Mouse (Mus musculus): ENCODE measurements around the gene Corin.

Corin gene

GRCm38 (mm10) chr5:72441181-72441580 is 63.1 kb downstream of the Corin start:
- DNase-seq (ENCODE audit: low spot score) = no peak

GRCm38 (mm10) chr5:72435085-72435484 is 69.2 kb downstream of the Corin start:
- no peak for DNase-seq (ENCODE audit: low spot score)

GRCm38 (mm10) chr5:72431856-72432255 is 72.4 kb downstream of the Corin start:
- no peak for DNase-seq (ENCODE audit: low spot score)

DNA sequence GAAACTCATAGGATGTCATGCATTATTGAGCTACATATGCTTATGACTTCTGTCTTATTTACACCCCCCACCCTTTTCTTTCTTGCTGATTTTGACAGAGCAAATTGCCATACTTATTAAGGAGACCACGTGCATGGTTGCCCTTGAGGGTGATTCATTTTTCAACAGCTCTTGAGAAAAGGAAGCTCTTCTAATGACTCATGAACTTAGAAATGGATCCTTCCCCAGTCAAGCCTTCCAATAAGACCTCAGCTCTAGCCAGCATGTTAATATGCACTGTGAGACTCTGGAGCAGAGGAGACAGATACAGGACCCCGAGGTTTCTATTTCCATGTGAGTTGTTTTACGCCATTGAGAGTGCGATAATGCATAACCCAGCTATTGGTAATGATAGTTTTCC is 76.7 kb downstream of the Corin start:
- DNase-seq (ENCODE audit: low spot score) = no peak

DNA sequence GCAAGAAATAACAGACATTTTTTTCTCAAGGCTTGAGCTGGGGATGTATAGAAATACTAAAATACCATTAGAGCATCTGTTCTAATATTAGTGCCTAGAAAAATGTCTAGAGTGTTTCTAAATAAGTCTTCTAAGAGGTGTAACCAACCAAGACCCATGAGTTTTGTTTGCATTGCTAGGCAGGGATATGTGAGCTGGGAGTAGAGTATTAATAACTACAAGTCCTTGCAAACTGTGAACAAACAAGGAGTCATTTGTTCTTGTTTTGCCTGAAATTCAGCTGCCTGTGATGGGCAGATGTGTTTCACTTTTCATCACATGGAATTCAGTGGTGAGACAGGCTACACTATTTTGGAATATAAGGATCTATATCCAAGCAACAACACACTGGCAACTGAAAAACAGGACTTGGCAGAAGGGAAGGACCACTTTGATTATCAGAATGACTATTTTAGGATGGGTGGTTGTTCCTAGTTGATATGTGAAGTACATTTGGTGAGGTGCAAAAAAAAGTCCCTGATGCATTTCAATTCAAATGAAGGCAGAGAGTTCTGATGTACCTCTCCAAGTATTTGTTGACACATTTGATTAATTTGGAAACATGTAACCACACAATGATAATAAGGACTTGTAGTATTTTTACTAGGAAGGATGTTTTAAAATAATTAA is 78.8 kb downstream of the Corin start:
- DNase-seq (ENCODE audit: low spot score) = no peak

- no peak for DNase-seq (ENCODE audit: low spot score)
Measured at GRCm38 (mm10) chr5:72411874-72412329, 92.4 kb downstream of the Corin start.

DNA sequence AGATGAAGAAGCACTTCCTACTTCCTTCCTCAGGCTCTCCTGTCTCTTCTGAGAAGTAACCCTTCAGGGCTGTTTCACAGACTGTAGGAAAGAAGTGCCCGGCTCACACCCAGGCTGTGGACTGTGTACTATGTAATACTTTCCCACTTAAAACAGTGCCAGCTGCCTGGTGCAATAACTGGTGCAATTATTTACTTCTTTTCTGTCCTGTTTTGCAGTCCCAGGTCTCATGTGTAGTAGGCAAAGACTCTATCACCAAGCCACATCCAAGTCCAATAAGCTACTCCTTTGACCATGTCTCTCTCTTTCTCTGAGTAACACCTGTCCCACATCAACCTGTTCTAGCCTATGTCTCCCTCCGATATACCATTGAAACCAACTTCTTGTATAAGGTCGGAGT is 93.4 kb downstream of the Corin start:
- DNase-seq (ENCODE audit: low spot score) = no peak

DNA sequence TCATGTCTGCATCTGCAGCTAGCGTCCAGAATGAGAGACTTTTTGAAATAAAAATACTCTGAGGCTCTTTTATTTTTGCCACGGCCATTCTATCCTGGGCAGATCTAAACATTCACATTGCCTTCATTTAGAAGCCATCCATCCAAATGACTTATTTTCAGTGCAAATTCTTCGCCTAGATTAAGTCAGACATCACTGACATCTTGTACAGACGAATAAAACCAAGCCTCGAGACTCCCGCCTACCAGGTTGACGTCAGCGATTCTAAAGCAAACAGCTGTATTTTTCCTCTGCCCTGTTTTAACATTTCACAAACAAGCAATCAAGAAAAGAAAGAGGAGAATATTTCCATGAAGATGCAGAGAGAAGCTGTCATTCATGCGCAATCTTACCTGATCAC is 100.9 kb downstream of the Corin start:
- DNase-seq (ENCODE audit: low spot score) = no peak

DNA sequence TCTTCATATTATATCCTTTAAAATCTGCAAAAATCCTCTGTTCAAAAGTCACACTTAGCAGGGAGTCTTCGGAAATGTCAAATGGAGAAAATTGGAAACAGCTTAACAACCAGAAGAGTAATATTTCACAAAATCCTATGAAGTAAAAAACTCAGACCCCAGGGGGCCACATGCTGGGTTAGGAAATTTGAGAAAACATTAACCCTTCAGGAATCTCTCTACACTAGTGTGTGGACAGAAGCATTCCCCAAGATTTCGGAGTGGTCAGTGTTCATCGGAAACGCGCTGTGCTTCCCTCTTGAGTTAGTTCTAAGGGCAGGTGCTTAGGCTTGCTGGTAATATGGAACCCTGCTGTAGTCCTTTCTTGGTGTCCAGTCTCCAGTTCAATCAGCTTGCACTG is 101.4 kb downstream of the Corin start:
- no peak for DNase-seq (ENCODE audit: low spot score)

- no peak for DNase-seq (ENCODE audit: low spot score)
Measured at GRCm38 (mm10) chr5:72401778-72402177, 102.5 kb downstream of the Corin start.

DNA sequence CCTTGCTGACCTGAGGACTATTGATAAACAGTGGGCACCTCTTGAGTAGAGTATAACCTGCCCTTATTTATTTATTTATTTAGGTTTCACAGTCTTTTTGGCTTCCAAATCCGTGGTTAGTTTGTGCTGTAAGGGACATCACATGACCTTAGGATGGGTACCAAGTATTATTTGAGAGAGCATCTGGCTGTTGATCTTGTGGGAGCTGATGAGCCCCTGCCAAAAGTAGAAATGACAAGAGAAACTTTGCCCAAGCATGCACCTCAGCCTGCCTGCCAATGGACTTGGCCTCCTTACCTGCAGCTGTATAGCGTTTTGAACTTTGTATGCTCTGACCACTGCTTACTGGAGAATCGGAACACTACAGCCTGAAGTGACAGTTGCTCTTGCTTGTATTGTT is 103.0 kb downstream of the Corin start:
- DNase-seq (ENCODE audit: low spot score) = no peak

DNA sequence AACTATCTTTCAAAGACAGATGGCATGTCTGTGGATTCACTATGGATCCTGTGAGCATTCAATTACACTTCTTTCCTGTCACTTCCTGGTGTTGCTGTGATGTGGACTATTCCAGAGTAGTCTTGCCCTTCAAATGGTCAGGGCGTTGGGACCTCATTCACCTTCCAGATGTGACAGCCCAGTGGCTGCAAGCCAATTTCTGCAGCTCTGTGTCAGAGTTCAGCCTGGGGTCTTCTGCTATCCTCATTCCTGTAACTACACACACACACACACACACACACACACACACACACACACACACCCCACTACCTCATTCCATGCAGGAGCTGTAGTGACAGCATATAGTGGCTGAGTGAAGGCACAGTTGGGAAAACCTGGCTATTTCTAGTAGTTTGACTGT is 122.1 kb downstream of the Corin start:
- no peak for DNase-seq (ENCODE audit: low spot score)

GRCm38 (mm10) chr5:72380616-72381015 is 123.7 kb downstream of the Corin start:
- DNase-seq (ENCODE audit: low spot score) = no peak

DNA sequence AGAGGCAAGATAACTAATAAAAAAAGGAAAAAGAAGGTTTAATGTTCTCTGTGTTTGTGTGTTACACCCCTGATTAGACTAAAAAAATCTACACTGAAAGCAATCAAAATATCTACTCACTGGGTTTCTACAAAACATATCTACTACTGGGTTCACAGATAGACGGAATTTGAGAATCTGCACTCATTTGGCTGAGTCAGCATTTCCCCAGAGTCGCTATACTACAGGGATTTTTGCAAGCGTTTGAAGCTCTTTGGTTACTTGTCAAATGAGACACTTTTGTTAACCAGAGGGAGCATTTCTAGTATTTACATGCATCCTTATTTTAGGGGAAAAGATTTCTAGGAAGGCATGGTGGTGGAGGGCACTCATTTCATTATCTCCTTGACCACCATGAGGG is 136.3 kb downstream of the Corin start:
- DNase-seq (ENCODE audit: low spot score) = no peak

DNA sequence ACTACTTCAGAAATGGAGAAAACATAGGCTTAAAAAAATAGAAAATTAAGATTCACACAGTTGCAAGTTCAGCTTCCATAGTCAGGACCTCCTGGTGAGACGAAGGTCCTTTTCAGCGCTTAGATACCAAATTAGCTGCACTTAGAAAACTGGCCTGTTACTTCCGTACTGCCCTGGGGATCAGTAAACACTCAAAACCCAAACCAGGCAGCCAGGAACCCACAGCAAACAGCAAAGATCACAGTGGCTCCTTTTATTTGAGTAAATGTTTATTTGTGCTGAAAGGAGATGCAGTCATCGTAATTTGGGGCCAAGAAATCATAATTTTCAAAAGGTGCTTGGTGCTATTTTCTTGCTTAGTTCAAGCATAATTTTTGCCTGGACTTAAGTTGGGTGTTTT is 138.5 kb downstream of the Corin start:
- DNase-seq (ENCODE audit: low spot score) = no peak

DNA sequence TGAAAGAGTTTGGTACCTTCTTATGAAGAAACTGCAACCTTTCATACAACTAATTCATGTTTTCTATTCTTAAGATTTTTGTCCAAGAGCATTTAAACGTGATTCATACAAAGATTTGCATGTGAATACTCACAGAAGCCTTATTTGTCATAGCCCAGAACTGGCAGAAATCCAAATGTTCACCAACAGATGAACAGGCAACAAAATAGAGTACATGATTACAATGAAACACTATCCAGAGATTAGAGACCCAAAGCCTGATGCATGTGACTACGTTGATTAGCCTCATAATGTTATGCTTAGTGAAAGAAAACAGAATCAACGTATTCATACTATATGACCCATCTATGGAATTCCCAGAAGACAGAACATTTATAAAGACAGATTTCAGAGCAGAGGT is 140.4 kb downstream of the Corin start:
- DNase-seq (ENCODE audit: low spot score) = no peak

GRCm38 (mm10) chr5:72353746-72354145 is 150.5 kb downstream of the Corin start:
- no peak for DNase-seq (ENCODE audit: low spot score)

- peak; percentile 4 for DNase-seq (ENCODE audit: low spot score)
Measured at GRCm38 (mm10) chr5:72350081-72350758, 154.1 kb downstream of the Corin start.

GRCm38 (mm10) chr5:72348591-72348990 is 155.7 kb downstream of the Corin start:
- no peak for DNase-seq (ENCODE audit: low spot score)

DNA sequence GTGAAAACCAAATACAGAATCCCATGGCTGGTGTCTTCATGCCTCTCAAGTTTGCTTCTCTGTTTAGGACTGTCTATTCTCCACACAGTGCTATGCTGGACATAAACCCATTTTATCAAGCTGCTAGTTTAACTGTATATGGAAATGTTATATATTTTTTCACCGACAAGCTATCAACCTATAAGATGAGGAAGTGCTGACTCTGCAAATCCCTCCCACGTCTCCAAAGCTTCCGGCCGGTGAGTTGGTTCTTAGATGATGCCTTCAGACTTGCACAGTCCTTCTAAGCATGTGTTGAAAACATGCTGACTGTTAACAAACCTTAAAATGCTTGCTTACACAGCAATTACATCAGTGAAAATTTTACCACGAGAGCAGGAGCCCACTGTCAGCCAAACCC is 168.4 kb downstream of the Corin start:
- no peak for DNase-seq (ENCODE audit: low spot score)

- no peak for DNase-seq (ENCODE audit: low spot score)
Measured at GRCm38 (mm10) chr5:72332901-72333300, 171.4 kb downstream of the Corin start.

DNA sequence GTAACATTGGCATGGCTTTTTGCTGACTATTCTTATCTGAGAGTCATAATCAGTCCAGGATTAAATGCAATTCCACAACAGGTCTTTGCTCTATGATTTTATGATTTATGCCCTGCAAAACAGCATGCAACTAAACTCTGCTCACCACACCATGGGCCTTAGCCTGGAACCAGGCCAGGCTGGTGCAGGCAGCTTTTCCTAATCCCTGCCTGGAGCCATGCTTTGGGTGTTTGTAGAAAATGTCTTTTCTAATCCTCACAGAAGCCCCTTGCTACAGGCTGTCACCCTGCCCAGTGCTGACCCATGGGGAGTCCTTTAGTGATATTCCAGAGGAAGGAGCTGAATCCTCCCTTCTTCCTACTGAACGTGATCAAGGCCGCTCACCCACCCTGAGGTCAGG is 173.1 kb downstream of the Corin start:
- no peak for DNase-seq (ENCODE audit: low spot score)

GRCm38 (mm10) chr5:72330648-72331047 is 173.6 kb downstream of the Corin start:
- DNase-seq (ENCODE audit: low spot score) = no peak

GRCm38 (mm10) chr5:72329453-72329852 is 174.8 kb downstream of the Corin start:
- no peak for DNase-seq (ENCODE audit: low spot score)

Data from T-cell, adult 2 months (primary cell).